Mouse (Mus musculus): ENCODE data around the gene Kdm5a. TPM values are rescaled to one million over a fixed set of nuclear protein-coding genes. Genes with fewer than 3 reads are reported as not detected.

The Kdm5a gene
- polyA plus RNA-seq, 1 experiment from 2014 or later = 38.5 TPM

GRCm38 (mm10) chr6:120457751-120458150, 93.8 kb downstream of the Kdm5a start:
- no peak overlapping the region for H3K4me2 ChIP-seq (ENCODE audit: low read length)
- H3K27me3 ChIP-seq (ENCODE audit: control insufficient read depth, insufficient read depth, low read length) = peaks cover 20% of the 10 kb centered on the region
- no peak overlapping the region for H3K4me3 ChIP-seq (ENCODE audit: control insufficient read depth in 1 of 2, insufficient read depth in 1 of 2, low read depth in 1 of 2, low read length in 2 of 2)
- H3K36me3 ChIP-seq (ENCODE audit: control insufficient read depth, insufficient read depth, low read length) = no peaks in the 10 kb centered on the region
- H3K27ac ChIP-seq (replicated peaks in 1 of 2; ENCODE audit: control insufficient read depth in 1 of 2, insufficient read depth in 1 of 2, low read depth in 2 of 2, low read length in 2 of 2) = no peak overlapping the region
- no peaks in the 10 kb centered on the region for H3K9me3 ChIP-seq (ENCODE audit: control insufficient read depth, low read length)
- 89% methylated on average over 5 of the region's 5 CpGs for WGBS
- peaks cover 0 to 2% of the 10 kb centered on the region in 2 experiments; a peak in 1 of 4 replicates for H3K4me1 ChIP-seq (ENCODE audit: control insufficient read depth in 2 of 2, insufficient read depth in 2 of 2, low read length in 2 of 2)
- no peak for ATAC-seq (ENCODE audit: insufficient number of reproducible peaks, insufficient read depth, low FRiP score, low read depth)
- no peak overlapping the region for H3K9ac ChIP-seq (ENCODE audit: low read length)

GRCm38 (mm10) chr6:120461217-120461616, 97.3 kb downstream of the Kdm5a start:
- peaks cover 29% of the 10 kb centered on the region for H3K27me3 ChIP-seq (ENCODE audit: control insufficient read depth, insufficient read depth, low read length)
- no peak overlapping the region for H3K4me3 ChIP-seq (ENCODE audit: control insufficient read depth in 1 of 2, insufficient read depth in 1 of 2, low read depth in 1 of 2, low read length in 2 of 2)
- no peak for ATAC-seq (ENCODE audit: insufficient number of reproducible peaks, insufficient read depth, low FRiP score, low read depth)
- H3K4me2 ChIP-seq (ENCODE audit: low read length) = no peak overlapping the region
- no peak overlapping the region for H3K27ac ChIP-seq (replicated peaks in 1 of 2; ENCODE audit: control insufficient read depth in 1 of 2, insufficient read depth in 1 of 2, low read depth in 2 of 2, low read length in 2 of 2)
- no peaks in the 10 kb centered on the region for H3K36me3 ChIP-seq (ENCODE audit: control insufficient read depth, insufficient read depth, low read length)
- H3K9me3 ChIP-seq (ENCODE audit: control insufficient read depth, low read length) = no peaks in the 10 kb centered on the region
- 60% methylated on average over 15 of the region's 15 CpGs for WGBS
- peaks cover 8 to 13% of the 10 kb centered on the region in 2 experiments for H3K4me1 ChIP-seq (ENCODE audit: control insufficient read depth in 2 of 2, insufficient read depth in 2 of 2, low read length in 2 of 2)
- H3K9ac ChIP-seq (ENCODE audit: low read length) = no peak overlapping the region

GRCm38 (mm10) chr6:120462251-120462650, 98.3 kb downstream of the Kdm5a start:
- H3K4me1 ChIP-seq (ENCODE audit: control insufficient read depth in 2 of 2, insufficient read depth in 2 of 2, low read length in 2 of 2) = peaks cover 8 to 13% of the 10 kb centered on the region in 2 experiments
- H3K4me3 ChIP-seq (ENCODE audit: control insufficient read depth in 1 of 2, insufficient read depth in 1 of 2, low read depth in 1 of 2, low read length in 2 of 2) = no peak overlapping the region
- no peaks in the 10 kb centered on the region for H3K36me3 ChIP-seq (ENCODE audit: control insufficient read depth, insufficient read depth, low read length)
- no peaks in the 10 kb centered on the region for H3K9me3 ChIP-seq (ENCODE audit: control insufficient read depth, low read length)
- ATAC-seq (ENCODE audit: insufficient number of reproducible peaks, insufficient read depth, low FRiP score, low read depth) = no peak
- 43% methylated on average over 6 of the region's 6 CpGs for WGBS
- peaks cover 29% of the 10 kb centered on the region for H3K27me3 ChIP-seq (ENCODE audit: control insufficient read depth, insufficient read depth, low read length)
- no peak overlapping the region for H3K27ac ChIP-seq (replicated peaks in 1 of 2; ENCODE audit: control insufficient read depth in 1 of 2, insufficient read depth in 1 of 2, low read depth in 2 of 2, low read length in 2 of 2)
- H3K9ac ChIP-seq (ENCODE audit: low read length) = no peak overlapping the region
- H3K4me2 ChIP-seq (ENCODE audit: low read length) = no peak overlapping the region

- H3K4me2 ChIP-seq (ENCODE audit: low read length) = peak within 1 kb of the TSS; percentile 84
- no peak within 1 kb of the TSS for H3K27ac ChIP-seq (replicated peaks in 1 of 2; ENCODE audit: control insufficient read depth in 1 of 2, insufficient read depth in 1 of 2, low read depth in 2 of 2, low read length in 2 of 2)
- H3K4me3 ChIP-seq (ENCODE audit: control insufficient read depth in 1 of 2, insufficient read depth in 1 of 2, low read depth in 1 of 2, low read length in 2 of 2) = peak within 1 kb of the TSS; percentile 60 to 82
- under 1% methylated on average over 90 of the region's 90 CpGs for WGBS
- H3K9me3 ChIP-seq (ENCODE audit: control insufficient read depth, low read length) = no peaks in the 10 kb centered on the region
- peak within 1 kb of the TSS; percentile 71 for H3K9ac ChIP-seq (ENCODE audit: low read length)
- H3K36me3 ChIP-seq (ENCODE audit: control insufficient read depth, insufficient read depth, low read length) = no peaks in the 10 kb centered on the region
- peaks cover 8 to 13% of the 10 kb centered on the region in 2 experiments for H3K4me1 ChIP-seq (ENCODE audit: control insufficient read depth in 2 of 2, insufficient read depth in 2 of 2, low read length in 2 of 2)
- peaks cover 29% of the 10 kb centered on the region for H3K27me3 ChIP-seq (ENCODE audit: control insufficient read depth, insufficient read depth, low read length)
- peak; percentile 58 for ATAC-seq (ENCODE audit: insufficient number of reproducible peaks, insufficient read depth, low FRiP score, low read depth)
Measured at GRCm38 (mm10) chr6:120463086-120463871, 99.4 kb downstream of the Kdm5a start, which contains the start of gene Il17ra. Il17ra (plus strand) TSS chr6:120463247.

GRCm38 (mm10) chr6:120463884-120464283, 100.0 kb downstream of the Kdm5a start:
- no peak for ATAC-seq (ENCODE audit: insufficient number of reproducible peaks, insufficient read depth, low FRiP score, low read depth)

GRCm38 (mm10) chr6:120464406-120464939, 100.5 kb downstream of the Kdm5a start:
- ATAC-seq (ENCODE audit: insufficient number of reproducible peaks, insufficient read depth, low FRiP score, low read depth) = no peak
- Histone ChIP-seq H3K9ac (ENCODE audit: low read length) (no peak overlapping the region), H3K27ac (replicated peaks in 1 of 2; ENCODE audit: control insufficient read depth in 1 of 2, insufficient read depth in 1 of 2, low read depth in 2 of 2, low read length in 2 of 2) (no peak overlapping the region), H3K36me3 (ENCODE audit: control insufficient read depth, insufficient read depth, low read length) (no peaks in the 10 kb centered on the region), H3K27me3 (ENCODE audit: control insufficient read depth, insufficient read depth, low read length) (peaks cover 29% of the 10 kb centered on the region), H3K4me2 (ENCODE audit: low read length) (peak overlapping the region; percentile 84), H3K4me1 (ENCODE audit: control insufficient read depth in 2 of 2, insufficient read depth in 2 of 2, low read length in 2 of 2) (peaks cover 8 to 14% of the 10 kb centered on the region in 2 experiments), H3K4me3 (ENCODE audit: control insufficient read depth in 1 of 2, insufficient read depth in 1 of 2, low read depth in 1 of 2, low read length in 2 of 2) (peak overlapping the region in 1 of 2 experiments; percentile 60; a peak in 3 of 4 replicates), H3K9me3 (ENCODE audit: control insufficient read depth, low read length) (no peaks in the 10 kb centered on the region)
- 58% methylated on average over 9 of the region's 9 CpGs for WGBS

More at GRCm38 (mm10) chr6:120463884-120464283, 100.0 kb downstream of the Kdm5a start:
- Histone ChIP-seq H3K9ac (ENCODE audit: low read length) (peak overlapping the region; percentile 71), H3K4me1 (ENCODE audit: control insufficient read depth in 2 of 2, insufficient read depth in 2 of 2, low read length in 2 of 2) (peaks cover 8 to 13% of the 10 kb centered on the region in 2 experiments), H3K36me3 (ENCODE audit: control insufficient read depth, insufficient read depth, low read length) (no peaks in the 10 kb centered on the region), H3K4me2 (ENCODE audit: low read length) (peak overlapping the region; percentile 84), H3K27me3 (ENCODE audit: control insufficient read depth, insufficient read depth, low read length) (peaks cover 29% of the 10 kb centered on the region), H3K4me3 (ENCODE audit: control insufficient read depth in 1 of 2, insufficient read depth in 1 of 2, low read depth in 1 of 2, low read length in 2 of 2) (peak overlapping the region; percentile 60 to 82), H3K9me3 (ENCODE audit: control insufficient read depth, low read length) (no peaks in the 10 kb centered on the region), H3K27ac (replicated peaks in 1 of 2; ENCODE audit: control insufficient read depth in 1 of 2, insufficient read depth in 1 of 2, low read depth in 2 of 2, low read length in 2 of 2) (no peak overlapping the region)
- 3% methylated on average over 11 of the region's 11 CpGs for WGBS

- Histone ChIP-seq H3K4me3 (ENCODE audit: control insufficient read depth in 1 of 2, insufficient read depth in 1 of 2, low read depth in 1 of 2, low read length in 2 of 2) (no peak overlapping the region), H3K4me1 (ENCODE audit: control insufficient read depth in 2 of 2, insufficient read depth in 2 of 2, low read length in 2 of 2) (peaks cover 14 to 23% of the 10 kb centered on the region in 2 experiments), H3K9me3 (ENCODE audit: control insufficient read depth, low read length) (no peaks in the 10 kb centered on the region), H3K9ac (ENCODE audit: low read length) (no peak overlapping the region), H3K27me3 (ENCODE audit: control insufficient read depth, insufficient read depth, low read length) (peaks cover 29% of the 10 kb centered on the region), H3K4me2 (ENCODE audit: low read length) (no peak overlapping the region), H3K27ac (replicated peaks in 1 of 2; ENCODE audit: control insufficient read depth in 1 of 2, insufficient read depth in 1 of 2, low read depth in 2 of 2, low read length in 2 of 2) (no peak overlapping the region), H3K36me3 (ENCODE audit: control insufficient read depth, insufficient read depth, low read length) (no peaks in the 10 kb centered on the region)
- 70% methylated on average over 4 of the region's 4 CpGs for WGBS
- ATAC-seq (ENCODE audit: insufficient number of reproducible peaks, insufficient read depth, low FRiP score, low read depth) = no peak
Measured at GRCm38 (mm10) chr6:120465393-120465792, 101.5 kb downstream of the Kdm5a start.
